Mouse (Mus musculus): ENCODE results near the gene Lactb. TPM values are rescaled to one million over a fixed set of nuclear protein-coding genes. Genes with fewer than 3 reads are reported as not detected.

Gene Lactb
- polyA plus RNA-seq, 1 experiment from 2014 or later, result 12.3 TPM

DNA sequence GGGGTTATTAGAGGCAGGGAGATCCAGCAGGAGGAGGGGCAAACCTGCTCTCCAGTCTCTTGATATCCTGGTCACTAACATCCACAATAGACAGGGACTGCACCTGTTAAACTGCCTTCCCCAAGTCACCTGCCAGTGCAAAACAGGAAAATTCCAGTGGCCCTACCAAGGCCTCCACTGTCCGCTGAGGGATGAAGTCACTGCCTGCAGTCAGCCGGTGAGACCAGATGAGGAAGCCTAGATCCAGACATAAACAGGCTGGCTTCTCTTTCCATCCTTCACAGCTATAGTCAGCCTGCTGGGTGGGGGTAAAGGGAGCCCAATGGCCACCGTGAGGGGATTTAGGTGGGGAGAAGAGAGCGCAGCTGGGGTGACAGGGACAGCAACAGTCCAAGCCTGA lies 28.4 kb upstream of the Lactb start:
- H3K27me3 ChIP-seq (replicated peaks; ENCODE audit: control insufficient read depth, insufficient read depth, low read length), result no peaks in the 10 kb centered on the region
- H3K4me1 ChIP-seq (ENCODE audit: control insufficient read depth, insufficient read depth, low read depth, low read length), result peaks cover 4% of the 10 kb centered on the region; the same call in 1 of the 2 replicates
- H3K4me2 ChIP-seq (ENCODE audit: low read length), result no peak overlapping the region
- H3K9ac ChIP-seq (ENCODE audit: low read depth, low read length), result no peak overlapping the region
- WGBS, result 65% methylated on average over 4 of the region's 4 CpGs
- H3K4me3 ChIP-seq (ENCODE audit: low read length), result no peak overlapping the region
- H3K9me3 ChIP-seq (ENCODE audit: control insufficient read depth, low read length), result no peaks in the 10 kb centered on the region
- no peaks in the 10 kb centered on the region for H3K36me3 ChIP-seq (ENCODE audit: control insufficient read depth, insufficient read depth, low read length)
- no peak for ATAC-seq
- H3K27ac ChIP-seq (ENCODE audit: low read depth, low read length), result no peak overlapping the region

DNA sequence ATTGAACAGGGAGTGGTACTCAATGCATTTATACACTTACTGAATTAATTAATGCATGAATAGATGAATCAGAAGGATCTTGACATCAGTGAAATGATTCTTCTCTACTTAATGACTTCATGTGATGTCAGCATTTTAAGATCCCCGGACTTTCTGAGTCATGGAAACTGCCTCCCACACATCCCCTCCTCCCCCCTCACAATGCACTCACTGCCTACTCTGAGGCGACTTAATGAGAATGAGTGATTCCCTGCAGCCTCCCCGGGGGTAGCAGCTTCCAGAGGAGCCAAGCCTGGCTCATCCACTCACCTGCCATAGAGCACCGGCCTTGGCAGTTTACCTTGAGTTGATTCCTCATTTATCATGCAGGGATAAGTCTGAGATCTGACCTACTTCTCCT lies 27.9 kb upstream of the Lactb start:
- Histone ChIP-seq H3K27ac (ENCODE audit: low read depth, low read length) (no peak overlapping the region), H3K36me3 (ENCODE audit: control insufficient read depth, insufficient read depth, low read length) (no peaks in the 10 kb centered on the region), H3K4me1 (ENCODE audit: control insufficient read depth, insufficient read depth, low read depth, low read length) (peaks cover 4% of the 10 kb centered on the region; the same call in 1 of the 2 replicates), H3K9ac (ENCODE audit: low read depth, low read length) (no peak overlapping the region), H3K9me3 (ENCODE audit: control insufficient read depth, low read length) (no peaks in the 10 kb centered on the region), H3K27me3 (replicated peaks; ENCODE audit: control insufficient read depth, insufficient read depth, low read length) (no peaks in the 10 kb centered on the region), H3K4me2 (ENCODE audit: low read length) (no peak overlapping the region), H3K4me3 (ENCODE audit: low read length) (no peak overlapping the region)
- ATAC-seq, result no peak
- WGBS, result 30% methylated on average over 4 of the region's 4 CpGs

DNA sequence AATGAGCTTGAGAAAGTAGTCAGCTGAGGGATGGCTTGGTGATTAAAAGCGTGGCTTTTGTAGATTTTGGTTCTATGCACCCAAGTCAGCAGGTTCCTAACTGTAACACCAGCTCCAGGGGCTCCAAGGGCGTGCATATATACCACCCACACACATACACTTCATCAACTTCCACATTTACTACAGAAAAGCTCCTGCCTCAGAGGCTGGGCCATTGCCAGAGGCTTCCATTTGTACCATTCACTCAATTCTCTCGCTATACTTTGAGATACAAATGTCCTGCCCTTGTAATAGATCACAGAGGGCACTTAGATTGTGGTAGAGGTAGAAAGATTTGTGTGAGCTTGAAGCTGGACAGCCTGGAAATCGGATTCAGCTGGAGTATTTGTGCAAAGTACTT lies 26.2 kb upstream of the Lactb start:
- H3K9me3 ChIP-seq (ENCODE audit: control insufficient read depth, low read length), result no peaks in the 10 kb centered on the region
- no peak overlapping the region for H3K27ac ChIP-seq (ENCODE audit: low read depth, low read length)
- no peaks in the 10 kb centered on the region for H3K27me3 ChIP-seq (replicated peaks; ENCODE audit: control insufficient read depth, insufficient read depth, low read length)
- H3K4me2 ChIP-seq (ENCODE audit: low read length), result no peak overlapping the region
- no peak overlapping the region for H3K9ac ChIP-seq (ENCODE audit: low read depth, low read length)
- H3K4me1 ChIP-seq (ENCODE audit: control insufficient read depth, insufficient read depth, low read depth, low read length), result peaks cover 4% of the 10 kb centered on the region; the same call in 1 of the 2 replicates
- no peaks in the 10 kb centered on the region for H3K36me3 ChIP-seq (ENCODE audit: control insufficient read depth, insufficient read depth, low read length)
- H3K4me3 ChIP-seq (ENCODE audit: low read length), result no peak overlapping the region
- 78% methylated on average over 4 of the region's 4 CpGs for WGBS
- ATAC-seq, result no peak

DNA sequence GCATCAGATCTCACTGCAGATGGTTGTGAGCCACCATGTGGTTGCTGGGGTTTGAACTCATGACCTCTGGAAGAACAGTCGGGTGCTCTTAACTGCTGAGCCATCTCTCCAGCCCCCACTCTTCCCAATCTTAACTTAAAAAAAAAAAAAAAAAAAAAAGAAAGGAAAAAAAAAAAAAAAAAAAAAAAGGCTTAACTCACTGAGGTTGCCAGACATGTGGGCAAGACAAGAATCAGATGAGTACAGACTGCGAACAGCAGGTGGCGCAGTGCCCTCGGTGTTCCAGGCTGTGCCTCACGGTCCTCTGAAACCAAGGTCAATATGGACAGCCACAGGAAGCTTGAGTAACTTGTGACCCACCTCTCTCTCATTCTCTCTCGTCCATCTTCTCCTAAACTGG lies 25.8 kb upstream of the Lactb start:
- 6% methylated on average over 6 of the region's 6 CpGs for WGBS
- H3K27ac ChIP-seq (ENCODE audit: low read depth, low read length), result no peak overlapping the region
- H3K9ac ChIP-seq (ENCODE audit: low read depth, low read length), result no peak overlapping the region
- no peaks in the 10 kb centered on the region for H3K27me3 ChIP-seq (replicated peaks; ENCODE audit: control insufficient read depth, insufficient read depth, low read length)
- H3K4me2 ChIP-seq (ENCODE audit: low read length), result no peak overlapping the region
- peaks cover 4% of the 10 kb centered on the region; the same call in 1 of the 2 replicates for H3K4me1 ChIP-seq (ENCODE audit: control insufficient read depth, insufficient read depth, low read depth, low read length)
- ATAC-seq, result 0 out of 2 replicates have a peak, but pooled peaks have one; percentile 67
- H3K4me3 ChIP-seq (ENCODE audit: low read length), result no peak overlapping the region
- no peaks in the 10 kb centered on the region for H3K9me3 ChIP-seq (ENCODE audit: control insufficient read depth, low read length)
- H3K36me3 ChIP-seq (ENCODE audit: control insufficient read depth, insufficient read depth, low read length), result no peaks in the 10 kb centered on the region

DNA sequence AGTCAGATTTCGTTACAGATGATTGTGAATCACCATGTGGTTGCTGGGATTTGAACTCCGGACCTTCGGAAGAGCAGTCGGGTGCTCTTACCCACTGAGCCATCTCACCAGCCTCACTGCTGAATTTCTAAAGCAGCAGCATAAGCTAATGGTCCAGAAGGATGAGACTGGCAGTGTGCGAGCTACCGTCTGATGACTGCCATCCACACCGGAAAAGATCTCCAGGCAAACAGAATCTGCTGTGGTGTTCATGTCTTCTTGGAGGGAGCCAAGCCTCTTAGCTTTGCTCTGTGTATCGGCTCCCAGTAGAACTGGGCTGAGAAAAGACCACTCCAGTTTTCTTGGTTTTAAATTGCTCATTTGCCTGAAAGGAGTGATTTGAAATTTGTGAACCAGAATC lies 24.4 kb upstream of the Lactb start:
- no peak overlapping the region for H3K4me2 ChIP-seq (ENCODE audit: low read length)
- no peaks in the 10 kb centered on the region for H3K27me3 ChIP-seq (replicated peaks; ENCODE audit: control insufficient read depth, insufficient read depth, low read length)
- H3K27ac ChIP-seq (ENCODE audit: low read depth, low read length), result no peak overlapping the region
- H3K9me3 ChIP-seq (ENCODE audit: control insufficient read depth, low read length), result no peaks in the 10 kb centered on the region
- H3K9ac ChIP-seq (ENCODE audit: low read depth, low read length), result no peak overlapping the region
- no peak for ATAC-seq
- no peaks in the 10 kb centered on the region for H3K4me1 ChIP-seq (ENCODE audit: control insufficient read depth, insufficient read depth, low read depth, low read length)
- H3K4me3 ChIP-seq (ENCODE audit: low read length), result no peak overlapping the region
- H3K36me3 ChIP-seq (ENCODE audit: control insufficient read depth, insufficient read depth, low read length), result no peaks in the 10 kb centered on the region
- WGBS, result 93% methylated on average over 8 of the region's 8 CpGs

DNA sequence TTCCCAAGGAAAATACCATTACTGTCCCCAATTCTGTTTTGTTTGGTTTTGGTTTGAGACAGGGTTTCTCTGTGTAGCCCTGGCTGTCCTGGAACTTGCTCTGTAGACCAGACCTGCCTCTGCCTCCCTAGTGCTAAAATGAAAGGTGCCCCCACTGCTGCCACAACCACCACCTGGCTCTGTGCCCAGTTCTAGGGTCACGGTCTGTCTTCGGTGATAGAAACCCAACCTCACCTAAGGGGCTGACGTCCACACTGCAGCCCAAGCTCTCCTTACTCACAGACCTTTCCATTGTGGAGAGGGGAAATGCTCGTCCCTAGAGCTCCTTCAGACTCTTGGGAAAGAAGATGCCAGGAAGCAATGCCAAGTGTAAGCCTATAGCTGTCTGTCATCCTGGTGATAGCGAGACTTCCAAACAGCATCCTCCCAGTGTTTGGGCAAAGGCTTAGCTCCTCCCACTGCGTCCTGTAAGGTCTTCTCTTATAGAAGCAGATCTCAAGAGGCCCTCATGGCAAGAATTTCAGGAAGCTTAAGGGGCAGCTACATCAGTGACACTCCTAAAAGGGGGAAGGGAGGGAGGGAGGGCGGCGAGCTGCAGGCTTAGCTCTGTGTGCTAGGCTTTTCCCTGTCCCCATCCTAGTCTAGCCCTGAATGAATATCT lies 16.6 kb upstream of the Lactb start:
- H3K4me3 ChIP-seq (ENCODE audit: low read length), result no peak overlapping the region
- H3K27me3 ChIP-seq (replicated peaks; ENCODE audit: control insufficient read depth, insufficient read depth, low read length), result no peaks in the 10 kb centered on the region
- H3K9me3 ChIP-seq (ENCODE audit: control insufficient read depth, low read length), result no peaks in the 10 kb centered on the region
- no peak overlapping the region for H3K9ac ChIP-seq (ENCODE audit: low read depth, low read length)
- 71% methylated on average over 8 of the region's 8 CpGs for WGBS
- H3K4me2 ChIP-seq (ENCODE audit: low read length), result no peak overlapping the region
- ATAC-seq, result no peak
- H3K27ac ChIP-seq (ENCODE audit: low read depth, low read length), result no peak overlapping the region
- H3K36me3 ChIP-seq (ENCODE audit: control insufficient read depth, insufficient read depth, low read length), result no peaks in the 10 kb centered on the region
- no peaks in the 10 kb centered on the region for H3K4me1 ChIP-seq (ENCODE audit: control insufficient read depth, insufficient read depth, low read depth, low read length)

DNA sequence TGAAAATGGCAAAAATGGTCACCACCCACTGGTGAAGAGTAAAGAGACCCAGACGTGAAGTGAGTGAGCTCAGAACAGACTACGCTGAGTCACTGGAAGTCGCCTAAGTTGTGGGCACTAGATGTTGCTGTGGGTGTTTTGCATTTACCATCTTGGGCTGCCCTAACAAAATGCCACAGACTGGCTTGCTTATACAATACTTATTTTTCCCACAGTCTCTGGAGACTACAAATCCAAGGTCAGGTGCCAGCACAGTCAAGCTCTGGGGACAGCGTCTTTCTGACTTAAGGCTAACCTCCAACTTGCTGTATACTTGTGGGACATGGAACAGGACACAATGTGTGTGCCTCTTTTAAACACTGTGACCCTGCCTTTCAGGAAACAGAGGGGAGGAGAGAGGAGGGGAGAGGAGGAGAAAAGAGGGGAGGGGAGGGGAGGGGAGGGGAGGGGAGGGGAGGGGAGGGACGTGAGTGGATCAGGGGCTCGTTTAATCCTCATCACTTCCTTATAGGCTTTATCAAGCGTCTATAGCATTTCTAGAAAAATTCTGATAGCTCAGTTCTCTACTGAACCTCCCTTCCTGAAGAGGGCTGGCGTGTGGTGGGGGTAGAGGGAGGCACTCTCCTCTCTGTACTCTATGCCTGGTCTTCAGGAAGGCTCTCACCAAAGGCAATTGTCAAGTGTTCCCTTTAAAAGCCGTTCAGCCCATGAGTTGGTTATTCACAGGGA lies 15.9 kb upstream of the Lactb start:
- no peaks in the 10 kb centered on the region for H3K4me1 ChIP-seq (ENCODE audit: control insufficient read depth, insufficient read depth, low read depth, low read length)
- no peaks in the 10 kb centered on the region for H3K36me3 ChIP-seq (ENCODE audit: control insufficient read depth, insufficient read depth, low read length)
- no peak overlapping the region for H3K27ac ChIP-seq (ENCODE audit: low read depth, low read length)
- no peak overlapping the region for H3K4me3 ChIP-seq (ENCODE audit: low read length)
- no peaks in the 10 kb centered on the region for H3K27me3 ChIP-seq (replicated peaks; ENCODE audit: control insufficient read depth, insufficient read depth, low read length)
- ATAC-seq, result no peak
- WGBS, result 66% methylated on average over 9 of the region's 9 CpGs
- no peaks in the 10 kb centered on the region for H3K9me3 ChIP-seq (ENCODE audit: control insufficient read depth, low read length)
- no peak overlapping the region for H3K9ac ChIP-seq (ENCODE audit: low read depth, low read length)
- H3K4me2 ChIP-seq (ENCODE audit: low read length), result no peak overlapping the region

DNA sequence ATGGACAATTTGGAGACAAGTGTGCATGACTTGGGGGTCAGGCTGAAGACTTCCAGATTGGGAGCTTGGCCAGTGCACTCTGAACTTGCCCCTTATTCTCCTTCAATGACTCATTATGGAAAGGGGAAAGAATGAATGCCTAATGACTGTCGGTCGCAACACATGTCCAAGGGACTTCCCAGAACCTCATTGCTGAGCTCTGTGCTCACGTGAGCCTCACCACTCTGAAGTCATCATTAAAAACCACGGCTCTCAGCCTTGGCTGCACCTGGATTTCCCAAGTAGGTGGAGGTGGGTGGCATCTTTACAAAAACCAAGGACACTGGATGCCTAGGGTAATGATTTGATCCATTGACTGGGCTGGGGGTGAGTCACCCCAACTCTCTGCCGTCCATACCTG lies 14.8 kb upstream of the Lactb start:
- no peak for ATAC-seq
- H3K9me3 ChIP-seq (ENCODE audit: control insufficient read depth, low read length), result no peaks in the 10 kb centered on the region
- no peak overlapping the region for H3K9ac ChIP-seq (ENCODE audit: low read depth, low read length)
- no peaks in the 10 kb centered on the region for H3K4me1 ChIP-seq (ENCODE audit: control insufficient read depth, insufficient read depth, low read depth, low read length)
- H3K4me2 ChIP-seq (ENCODE audit: low read length), result no peak overlapping the region
- no peak overlapping the region for H3K27ac ChIP-seq (ENCODE audit: low read depth, low read length)
- no peaks in the 10 kb centered on the region for H3K36me3 ChIP-seq (ENCODE audit: control insufficient read depth, insufficient read depth, low read length)
- no peak overlapping the region for H3K4me3 ChIP-seq (ENCODE audit: low read length)
- no peaks in the 10 kb centered on the region for H3K27me3 ChIP-seq (replicated peaks; ENCODE audit: control insufficient read depth, insufficient read depth, low read length)
- WGBS, result 86% methylated on average over 5 of the region's 5 CpGs

DNA sequence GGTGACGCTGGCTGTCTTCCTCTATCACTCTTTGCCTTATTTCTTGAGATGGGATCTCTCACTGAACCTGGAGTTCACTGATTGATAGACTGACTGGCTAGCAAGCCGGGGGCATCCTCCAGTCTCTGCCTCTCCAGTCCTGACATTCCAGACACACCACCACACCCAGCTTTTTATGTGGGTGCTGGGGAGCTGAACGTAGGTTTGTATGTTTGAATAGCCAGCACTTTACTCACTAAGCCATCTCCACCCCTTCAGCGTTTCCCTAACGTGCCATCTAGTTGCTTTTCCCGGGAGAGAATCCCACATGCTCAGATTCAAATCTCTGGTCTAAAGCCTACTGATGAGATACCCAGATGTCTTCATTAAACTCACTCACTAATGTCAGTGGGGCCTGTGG lies 14.3 kb upstream of the Lactb start:
- ATAC-seq, result no peak
- 76% methylated on average over 6 of the region's 6 CpGs for WGBS

More for the DNA sequence above, 14.3 kb upstream of the Lactb start:
- no peaks in the 10 kb centered on the region for H3K36me3 ChIP-seq (ENCODE audit: control insufficient read depth, insufficient read depth, low read length)
- no peaks in the 10 kb centered on the region for H3K9me3 ChIP-seq (ENCODE audit: control insufficient read depth, low read length)
- H3K27me3 ChIP-seq (replicated peaks; ENCODE audit: control insufficient read depth, insufficient read depth, low read length), result no peaks in the 10 kb centered on the region
- no peaks in the 10 kb centered on the region for H3K4me1 ChIP-seq (ENCODE audit: control insufficient read depth, insufficient read depth, low read depth, low read length)
- no peak overlapping the region for H3K27ac ChIP-seq (ENCODE audit: low read depth, low read length)
- H3K4me3 ChIP-seq (ENCODE audit: low read length), result no peak overlapping the region
- no peak overlapping the region for H3K9ac ChIP-seq (ENCODE audit: low read depth, low read length)
- no peak overlapping the region for H3K4me2 ChIP-seq (ENCODE audit: low read length)

Data from hindbrain, embryonic 16.5 days (tissue).